Mouse (Mus musculus): ENCODE measurements at regions not wholly inside any gene's neighbourhood (a gene's known extent, or its start where the extent isn't known, plus 50 kb on each side); places are given as distances from the start of the nearest gene placed in this dataset.

- no peak for DNase-seq
These were observed 266.8 kb downstream of the Tns1 start for GRCm38 (mm10) chr1:73857497-73857896.

- no peak for DNase-seq
These were observed 267.4 kb downstream of the Tns1 start for GRCm38 (mm10) chr1:73856811-73857210.

- DNase-seq: no peak
These were observed 268.9 kb downstream of the Tns1 start for GRCm38 (mm10) chr1:73855306-73855705.

- DNase-seq: no peak
These were observed 270.4 kb downstream of the Tns1 start for GRCm38 (mm10) chr1:73853851-73854250.

- no peak for DNase-seq
These were observed 273.9 kb downstream of the Tns1 start for GRCm38 (mm10) chr1:73850173-73851014.

GRCm38 (mm10) chr1:73848370-73848769 lies 275.9 kb downstream of the Tns1 start:
- DNase-seq: no peak

GRCm38 (mm10) chr1:73847126-73847525 lies 277.1 kb downstream of the Tns1 start:
- no peak for DNase-seq

- no peak for DNase-seq
These were observed 279.1 kb downstream of the Tns1 start for GRCm38 (mm10) chr1:73845115-73845514.

- DNase-seq: no peak
These were observed 279.7 kb downstream of the Tns1 start for GRCm38 (mm10) chr1:73844574-73844973.

GRCm38 (mm10) chr1:73839351-73839750 lies 284.9 kb downstream of the Tns1 start:
- no peak for DNase-seq

GRCm38 (mm10) chr1:73836680-73837079 lies 287.6 kb downstream of the Tns1 start:
- no peak for DNase-seq

- no peak for DNase-seq
These were observed 289.7 kb downstream of the Tns1 start for GRCm38 (mm10) chr1:73834566-73834965.

GRCm38 (mm10) chr1:73830486-73831132 lies 293.6 kb downstream of the Tns1 start:
- DNase-seq: no peak

GRCm38 (mm10) chr1:73828996-73829395 lies 295.3 kb downstream of the Tns1 start:
- no peak for DNase-seq

GRCm38 (mm10) chr1:73826243-73826930 lies 297.9 kb downstream of the Tns1 start:
- DNase-seq: peak; percentile 24 to 30

GRCm38 (mm10) chr1:73824406-73825184 lies 299.7 kb downstream of the Tns1 start:
- no peak for DNase-seq

GRCm38 (mm10) chr1:73823726-73824125 lies 300.5 kb downstream of the Tns1 start:
- DNase-seq: no peak

GRCm38 (mm10) chr1:73822616-73823015 lies 301.6 kb downstream of the Tns1 start:
- no peak for DNase-seq

GRCm38 (mm10) chr1:73820701-73821100 lies 303.5 kb downstream of the Tns1 start:
- DNase-seq: no peak

- DNase-seq: no peak
These were observed 317.0 kb downstream of the Tns1 start for GRCm38 (mm10) chr1:73807206-73807605.

- no peak for DNase-seq
These were observed 319.1 kb downstream of the Tns1 start for GRCm38 (mm10) chr1:73805156-73805555.

- no peak for DNase-seq
These were observed 324.3 kb downstream of the Tns1 start for GRCm38 (mm10) chr1:73799996-73800395.

GRCm38 (mm10) chr1:73799246-73799645 lies 325.0 kb downstream of the Tns1 start:
- DNase-seq: no peak
